Mouse (Mus musculus): ENCODE results near the gene Ptbp2.

Gene Ptbp2

GRCm38 (mm10) chr3:119784366-119784765 lies at the start of gene Ptbp2:
TSS of gene Ptbp2 (minus strand) at chr3:119784466.
- no peak for DNase-seq (ENCODE audit: low spot score)

DNA sequence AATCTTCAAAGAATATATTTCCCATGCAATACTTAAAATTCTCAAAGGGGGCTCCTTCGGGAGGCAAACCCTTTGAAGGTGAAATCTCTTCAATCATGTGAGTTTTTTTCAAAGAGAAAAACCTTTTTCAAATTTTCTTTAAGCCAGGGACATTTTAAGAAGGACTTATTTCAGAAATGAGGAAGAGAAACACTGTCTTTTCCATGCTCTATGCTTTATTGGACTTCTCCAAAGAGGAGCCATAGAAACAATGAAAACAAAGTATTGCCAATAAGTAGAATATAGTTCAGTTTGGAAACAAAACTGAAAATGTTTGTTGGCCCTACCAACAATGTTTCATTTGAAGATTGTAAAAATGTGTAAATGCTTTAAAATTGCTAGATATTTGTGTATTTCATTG lies 30.4 kb upstream of the Ptbp2 start:
- DNase-seq (ENCODE audit: low spot score): no peak

- DNase-seq (ENCODE audit: low spot score): no peak
These were observed 21.9 kb upstream of the Ptbp2 start for GRCm38 (mm10) chr3:119806123-119806522.

GRCm38 (mm10) chr3:119794677-119795365 lies 10.6 kb upstream of the Ptbp2 start:
- DNase-seq (ENCODE audit: low spot score): no peak

DNA sequence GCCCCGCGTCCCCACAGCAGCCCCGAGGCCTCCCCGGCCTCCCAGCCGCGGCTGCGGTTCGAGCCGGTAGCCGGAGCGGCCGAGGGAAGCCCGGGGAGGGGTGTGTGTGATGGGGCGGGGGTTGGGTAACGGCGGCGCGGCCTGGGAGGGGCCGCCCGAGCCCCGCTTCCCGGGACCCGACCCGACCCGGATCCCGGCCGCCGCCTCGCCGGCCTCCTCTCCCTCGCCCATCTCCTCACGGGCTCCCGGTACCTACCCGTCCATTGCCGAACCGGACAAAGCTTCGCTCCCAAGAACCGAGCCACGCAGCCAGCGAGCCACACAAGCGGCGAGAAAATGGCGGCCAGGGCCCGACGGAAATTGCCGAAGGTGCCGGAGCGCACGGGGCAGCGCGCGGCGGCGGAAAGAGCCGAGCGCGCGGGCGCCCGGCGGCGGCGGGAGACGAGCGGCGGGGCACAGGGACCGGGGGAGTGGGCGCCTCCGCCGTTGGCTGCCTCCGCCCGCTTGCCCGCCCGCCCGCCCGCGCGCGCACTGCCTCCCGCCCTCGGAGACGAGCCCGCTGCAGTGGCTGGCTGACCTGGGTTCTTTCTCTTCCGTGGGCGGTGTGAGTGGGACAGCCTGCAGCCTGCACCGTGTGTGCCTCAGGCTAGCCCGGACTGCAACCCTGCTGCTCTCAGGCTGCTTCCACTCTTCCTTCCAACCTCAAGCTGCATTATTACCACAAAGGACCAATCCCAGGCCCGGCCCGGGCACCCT lies 1.1 kb downstream of the Ptbp2 start:
- DNase-seq (ENCODE audit: low spot score): peak; percentile 69

DNA sequence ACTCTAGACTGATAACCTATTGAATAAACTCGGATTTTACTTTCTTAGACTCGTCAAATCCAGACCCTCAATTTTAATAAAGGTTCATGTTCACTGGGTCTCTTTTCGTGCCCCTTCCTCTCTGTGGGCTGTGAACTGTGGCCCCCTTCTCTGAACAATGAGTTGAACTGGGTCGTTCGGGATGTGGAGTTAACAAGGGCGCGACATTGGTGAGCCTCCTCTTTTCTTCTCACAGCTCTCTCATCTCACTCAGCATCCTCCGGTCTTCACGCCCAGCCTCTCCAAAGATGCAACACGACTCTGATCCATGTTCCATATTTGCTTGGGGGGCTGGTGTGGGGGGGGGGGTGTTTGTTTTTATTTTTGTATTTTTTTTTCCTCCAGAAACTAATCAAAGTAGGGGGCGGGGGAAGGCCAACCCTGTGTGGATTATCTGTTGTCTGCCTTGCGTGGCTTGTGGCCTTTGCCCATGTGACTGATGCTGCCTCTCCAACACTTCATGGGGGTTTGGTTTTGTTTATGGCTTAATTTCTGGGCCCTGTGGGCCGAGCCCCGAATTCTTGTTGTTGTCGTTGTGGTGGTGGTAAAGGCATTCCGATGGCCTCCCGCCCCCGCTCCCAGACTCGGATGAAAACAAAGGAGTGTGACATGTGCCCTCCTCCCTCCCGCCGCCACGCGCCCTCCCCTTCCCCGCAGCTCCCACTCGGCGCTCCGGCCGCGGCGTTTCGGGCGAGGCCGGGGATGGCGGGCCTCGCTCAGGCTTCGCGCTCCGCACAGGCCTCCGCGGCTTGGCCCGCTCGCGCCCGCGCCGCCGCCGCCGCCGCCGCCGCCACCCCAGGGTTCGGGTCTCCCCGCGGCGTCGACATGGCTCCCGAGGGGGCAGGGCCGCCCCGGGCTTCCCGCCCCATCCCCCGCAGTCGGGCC lies 2.0 kb downstream of the Ptbp2 start:
- peak; percentile 34 for DNase-seq (ENCODE audit: low spot score)

DNA sequence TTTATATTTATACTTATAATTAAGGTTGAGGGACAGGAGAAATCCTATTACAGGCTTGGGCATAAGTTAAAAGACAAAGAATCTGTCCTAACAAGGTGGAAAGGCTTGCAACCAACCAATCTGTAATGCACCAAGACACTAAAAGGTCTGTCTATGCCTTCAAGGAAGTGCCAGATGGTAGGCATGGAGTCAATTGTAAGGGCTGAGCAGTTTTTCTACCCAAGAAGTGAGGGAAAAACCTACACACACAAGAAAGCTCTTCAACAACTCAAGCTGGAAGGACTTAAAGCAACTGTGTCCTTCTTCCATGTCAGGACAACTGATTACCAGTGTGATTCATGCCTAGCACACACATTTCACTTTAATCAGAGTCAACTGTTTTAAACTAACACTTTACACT lies 3.4 kb downstream of the Ptbp2 start:
- no peak for DNase-seq (ENCODE audit: low spot score)

- DNase-seq (ENCODE audit: low spot score): no peak
These were observed 5.0 kb downstream of the Ptbp2 start for GRCm38 (mm10) chr3:119779261-119779660.

DNA sequence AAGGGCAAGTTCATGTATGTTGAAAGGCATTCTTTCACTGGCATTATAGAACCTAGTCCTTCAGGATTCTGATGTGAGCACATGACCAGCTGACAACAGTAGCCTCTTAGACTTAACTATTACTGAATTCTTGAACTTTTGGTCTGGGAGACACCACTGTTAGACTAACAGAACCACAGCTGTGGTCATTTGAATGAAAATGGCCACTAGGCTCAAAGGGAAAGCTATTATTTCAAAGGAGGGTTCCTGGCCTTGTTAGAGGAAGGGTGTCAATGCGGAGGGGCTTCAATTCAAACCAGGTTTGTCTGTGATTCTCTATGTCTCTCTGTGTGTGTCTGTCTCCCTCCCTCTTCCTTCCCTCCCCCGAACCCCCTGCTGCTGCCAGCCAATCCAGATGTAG lies 5.8 kb downstream of the Ptbp2 start:
- DNase-seq (ENCODE audit: low spot score): no peak

DNA sequence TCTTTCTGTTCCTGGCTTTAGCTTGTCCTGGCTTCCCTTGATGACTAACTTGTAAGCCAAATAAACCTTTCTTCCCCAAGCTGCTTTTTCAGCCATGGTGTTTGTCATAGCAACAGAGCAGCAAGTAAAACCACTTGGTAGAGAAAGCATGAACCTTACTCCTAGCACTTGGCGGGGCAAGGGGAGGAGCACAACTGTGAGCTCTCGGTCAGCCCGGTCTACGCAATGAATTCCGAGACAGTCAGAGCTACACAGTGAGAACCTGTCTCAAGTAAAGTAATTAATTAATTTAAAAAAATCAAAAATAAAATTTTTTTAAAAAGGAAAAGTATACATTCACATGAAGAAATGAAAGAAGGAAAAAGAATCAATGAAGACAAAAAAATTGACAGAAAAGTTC lies 8.1 kb downstream of the Ptbp2 start:
- no peak for DNase-seq (ENCODE audit: low spot score)

GRCm38 (mm10) chr3:119772789-119773188 lies 11.5 kb downstream of the Ptbp2 start:
- DNase-seq (ENCODE audit: low spot score): no peak

DNA sequence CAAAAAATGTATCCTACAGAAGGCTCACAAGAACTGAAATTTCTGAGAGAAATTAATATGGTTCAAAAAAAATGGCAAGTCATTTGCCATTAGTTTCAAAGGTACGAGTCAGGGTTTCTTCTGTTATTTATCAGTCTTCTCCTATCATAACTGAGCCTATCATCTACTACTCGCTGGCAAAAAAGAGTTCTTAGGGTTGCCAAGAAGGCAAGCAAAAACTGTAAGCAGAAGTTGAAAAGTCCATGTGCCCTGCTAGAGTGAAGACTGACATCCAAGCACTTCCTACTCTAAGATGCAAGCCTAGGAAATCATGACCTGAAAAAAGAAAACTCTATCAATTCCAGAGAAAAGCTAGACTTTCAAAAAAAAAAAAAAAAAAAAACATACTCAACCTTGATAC lies 20.5 kb downstream of the Ptbp2 start:
- no peak for DNase-seq (ENCODE audit: low spot score)

DNA sequence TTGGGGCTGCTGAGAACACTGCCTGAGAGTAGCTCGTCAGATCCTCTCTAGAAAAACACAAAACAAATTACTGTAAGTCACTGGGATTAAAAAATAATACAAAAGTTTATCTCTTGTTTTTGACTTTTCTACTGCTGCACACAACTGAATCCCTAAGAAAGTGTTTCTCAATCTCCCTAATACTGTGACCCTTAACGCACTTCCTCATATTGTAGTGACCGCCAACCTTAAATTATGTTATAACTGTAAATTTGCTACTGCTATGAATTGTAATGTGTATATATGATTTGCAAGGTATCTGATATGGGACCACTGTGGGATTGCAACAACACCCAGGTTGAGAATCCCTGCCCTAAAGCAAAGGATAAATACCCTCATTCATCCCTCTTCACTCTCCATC lies 22.5 kb downstream of the Ptbp2 start:
- no peak for DNase-seq (ENCODE audit: low spot score)

GRCm38 (mm10) chr3:119753791-119754190 lies 30.5 kb downstream of the Ptbp2 start:
- DNase-seq (ENCODE audit: low spot score): no peak

DNA sequence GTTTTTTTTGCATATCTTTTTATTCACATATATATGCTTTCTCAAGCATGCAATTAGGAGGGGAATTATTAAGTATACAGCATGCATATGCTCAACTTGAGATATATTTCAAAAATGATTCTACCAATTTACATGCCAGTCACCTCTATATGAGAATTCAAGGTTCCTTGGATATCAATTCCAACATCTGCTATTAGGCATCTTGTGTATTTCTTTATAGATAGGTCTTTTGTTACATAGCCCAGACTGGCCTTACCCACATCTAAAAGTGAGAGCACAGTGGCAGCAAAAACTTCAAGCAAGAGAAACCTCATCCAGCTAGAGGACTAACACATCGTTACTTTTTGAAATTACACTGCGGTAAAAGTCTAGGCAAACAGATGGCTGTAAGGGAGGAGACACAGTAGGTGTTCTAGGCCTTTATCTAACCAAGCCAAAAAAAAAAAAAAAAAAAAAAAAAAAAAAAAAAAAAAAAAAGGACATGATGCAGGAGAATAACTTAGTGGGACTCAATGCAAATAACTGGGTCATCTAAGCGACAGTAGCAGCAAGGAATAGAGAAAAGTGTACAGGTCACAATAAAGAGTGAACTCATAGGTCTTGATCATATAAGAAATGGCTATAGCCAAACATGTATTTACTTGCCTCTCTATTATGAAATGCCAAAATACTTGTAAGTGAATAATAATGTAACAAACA lies 34.6 kb downstream of the Ptbp2 start:
- no peak for DNase-seq (ENCODE audit: low spot score)

DNA sequence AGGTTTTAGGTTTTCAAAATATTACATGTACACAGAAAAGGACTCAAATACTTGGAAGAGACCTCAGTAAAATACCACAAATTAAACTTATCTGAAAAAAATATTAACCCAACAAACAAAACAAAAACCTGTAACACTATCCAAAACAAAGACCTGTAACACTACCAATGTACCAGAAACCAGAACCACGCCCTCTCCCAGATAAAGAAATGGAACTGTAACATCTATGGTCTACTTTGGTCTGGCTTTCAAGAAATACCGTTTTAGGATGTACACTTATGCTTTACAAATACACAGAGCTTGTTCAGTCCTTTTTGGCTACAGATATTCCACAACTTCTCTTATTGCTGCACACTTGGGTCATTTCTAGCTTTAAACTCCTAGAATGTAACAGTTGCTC lies 35.1 kb downstream of the Ptbp2 start:
- DNase-seq (ENCODE audit: low spot score): no peak

GRCm38 (mm10) chr3:119746656-119747055 lies 37.6 kb downstream of the Ptbp2 start:
- no peak for DNase-seq (ENCODE audit: low spot score)

- no peak for DNase-seq (ENCODE audit: low spot score)
These were observed 38.5 kb downstream of the Ptbp2 start for GRCm38 (mm10) chr3:119745801-119746200.

DNA sequence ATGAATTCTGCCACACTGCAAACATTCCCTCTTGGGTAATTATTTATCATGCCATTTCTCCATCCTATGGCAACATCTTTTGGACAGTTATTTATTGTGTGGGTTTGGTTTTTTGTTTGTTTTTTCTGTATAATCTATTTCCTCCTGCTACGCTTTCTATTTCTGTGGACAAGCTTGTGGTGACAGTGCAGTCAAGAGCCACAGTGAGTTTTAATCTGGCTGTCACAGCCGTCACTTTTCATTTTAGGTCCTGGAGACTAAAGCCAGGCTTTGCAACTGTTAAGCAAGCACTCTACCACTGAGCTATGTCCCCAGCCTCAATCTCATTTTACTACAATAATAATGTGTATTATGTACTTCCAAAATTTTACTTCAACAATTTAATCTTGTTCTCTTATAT lies 54.4 kb downstream of the Ptbp2 start:
- no peak for DNase-seq (ENCODE audit: low spot score)

DNA sequence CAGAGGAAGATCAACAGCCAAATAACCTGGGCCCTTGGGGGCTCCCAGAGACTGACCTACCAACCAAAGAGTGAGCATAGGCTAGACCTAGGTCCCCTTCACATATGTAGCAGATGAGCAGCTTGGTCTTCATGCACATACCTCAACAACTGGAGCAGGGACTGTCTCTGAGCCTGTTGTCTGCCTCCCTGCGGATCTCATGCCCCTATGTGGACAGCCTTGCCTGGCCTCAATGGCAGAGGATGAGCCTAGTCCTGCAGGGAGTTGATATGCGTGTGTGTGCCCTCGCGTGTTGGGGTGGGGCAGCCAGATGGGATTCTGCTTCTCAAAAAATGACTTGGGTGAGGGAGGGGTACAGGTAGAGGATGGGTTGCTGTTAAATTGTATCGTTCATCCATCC lies 72.2 kb downstream of the Ptbp2 start:
- DNase-seq (ENCODE audit: low spot score): no peak

- DNase-seq (ENCODE audit: low spot score): no peak
These were observed 72.8 kb downstream of the Ptbp2 start for GRCm38 (mm10) chr3:119711503-119711902.

DNA sequence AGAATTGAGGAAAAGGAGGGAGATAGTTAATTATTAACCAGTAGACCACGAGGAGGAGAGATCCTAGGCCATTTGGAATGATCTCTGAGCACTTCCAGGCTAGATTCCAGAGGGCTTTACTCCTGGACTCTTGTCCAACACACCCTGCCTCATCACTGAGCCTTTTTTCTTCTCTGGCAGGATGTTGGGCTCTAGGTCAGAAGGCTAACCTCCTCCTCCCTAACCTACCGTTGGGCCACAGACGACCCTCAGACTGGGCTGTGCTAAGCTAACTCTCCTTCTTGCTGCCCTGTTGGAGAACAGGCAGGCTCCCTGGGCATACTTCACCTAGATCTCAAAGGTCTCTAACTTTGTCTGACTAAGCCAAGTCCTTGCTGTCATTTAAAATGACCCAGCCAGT lies 82.8 kb downstream of the Ptbp2 start:
- no peak for DNase-seq (ENCODE audit: low spot score)

Measured in spleen, adult 12 weeks (tissue).